Mouse (Mus musculus): ENCODE measurements around the gene Tnfsf13. TPM values are rescaled to one million over a fixed set of nuclear protein-coding genes. Genes with fewer than 3 reads are reported as not detected.
"Not testable (repeated sequence)": the region's sequence is repeated elsewhere in the genome, so short reads cannot be mapped to it uniquely, and the experiment has no call there.

The Tnfsf13 gene
- polyA plus RNA-seq, 3 experiments from 2014 or later, result not detected

GRCm38 (mm10) chr11:69703814-69704612 lies 18.4 kb upstream of the Tnfsf13 start:
- no peak for ATAC-seq

DNA sequence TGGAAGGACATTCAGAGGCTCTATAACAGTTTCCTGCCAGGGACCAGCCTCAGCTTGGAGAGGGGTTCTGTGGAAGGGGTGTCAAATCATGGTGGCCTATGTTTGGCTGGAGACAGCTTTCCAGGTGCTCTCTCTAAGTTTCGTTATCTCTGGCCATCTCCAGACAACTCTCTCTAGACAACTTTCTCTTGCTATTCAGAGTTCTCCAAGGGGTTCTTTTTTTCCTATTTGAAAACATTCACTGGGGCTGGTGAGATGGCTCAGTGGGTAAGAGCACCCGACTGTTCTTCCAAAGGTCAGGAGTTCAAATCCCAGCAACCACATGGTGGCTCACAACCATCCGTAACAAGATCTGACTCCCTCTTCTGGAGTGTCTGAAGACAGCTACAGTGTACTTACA lies 17.8 kb upstream of the Tnfsf13 start:
- not testable (repeated sequence) for ATAC-seq

DNA sequence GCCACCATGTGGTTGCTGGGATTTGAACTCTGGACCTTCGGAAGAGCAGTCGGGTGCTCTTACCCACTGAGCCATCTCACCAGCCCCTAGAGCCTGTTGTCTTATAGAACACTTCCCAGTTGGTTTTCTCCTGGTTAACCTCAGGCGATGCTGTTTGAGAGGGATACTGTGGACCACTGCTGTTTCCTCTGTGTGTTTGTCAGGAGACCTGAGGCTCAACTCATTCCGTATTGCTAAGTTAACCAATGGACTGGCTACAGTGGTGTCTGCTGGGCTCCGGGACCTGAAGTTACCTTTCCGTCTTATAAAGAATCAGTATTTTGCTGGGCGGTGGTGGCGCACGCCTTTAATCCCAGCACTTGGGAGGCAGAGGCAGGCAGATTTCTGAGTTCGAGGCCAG lies 17.3 kb upstream of the Tnfsf13 start:
- not testable (repeated sequence) for ATAC-seq

- no peak for ATAC-seq
These were observed 14.0 kb upstream of the Tnfsf13 start for GRCm38 (mm10) chr11:69699595-69699994.

DNA sequence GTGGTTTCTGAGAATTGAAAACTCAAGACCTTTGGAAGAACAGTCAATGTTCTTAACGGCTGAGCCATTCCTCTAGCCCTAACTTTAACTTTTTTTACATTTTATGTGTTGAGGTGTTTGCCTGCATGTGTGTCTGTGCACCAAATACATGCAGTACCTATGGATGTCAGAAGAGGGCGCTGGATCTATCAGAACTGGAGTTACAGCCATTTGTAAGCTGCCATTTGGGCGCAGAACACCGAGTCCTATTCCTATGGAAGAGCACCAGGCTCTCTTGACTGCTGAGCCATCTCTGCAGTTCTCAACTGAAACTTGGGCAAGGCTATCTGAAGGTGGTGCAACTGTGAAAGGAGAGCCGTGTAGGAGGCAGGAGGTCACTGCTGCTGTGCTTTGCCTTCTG lies 13.0 kb upstream of the Tnfsf13 start:
- no peak for ATAC-seq

- no peak for ATAC-seq
These were observed 11.8 kb upstream of the Tnfsf13 start for GRCm38 (mm10) chr11:69697396-69697795.

DNA sequence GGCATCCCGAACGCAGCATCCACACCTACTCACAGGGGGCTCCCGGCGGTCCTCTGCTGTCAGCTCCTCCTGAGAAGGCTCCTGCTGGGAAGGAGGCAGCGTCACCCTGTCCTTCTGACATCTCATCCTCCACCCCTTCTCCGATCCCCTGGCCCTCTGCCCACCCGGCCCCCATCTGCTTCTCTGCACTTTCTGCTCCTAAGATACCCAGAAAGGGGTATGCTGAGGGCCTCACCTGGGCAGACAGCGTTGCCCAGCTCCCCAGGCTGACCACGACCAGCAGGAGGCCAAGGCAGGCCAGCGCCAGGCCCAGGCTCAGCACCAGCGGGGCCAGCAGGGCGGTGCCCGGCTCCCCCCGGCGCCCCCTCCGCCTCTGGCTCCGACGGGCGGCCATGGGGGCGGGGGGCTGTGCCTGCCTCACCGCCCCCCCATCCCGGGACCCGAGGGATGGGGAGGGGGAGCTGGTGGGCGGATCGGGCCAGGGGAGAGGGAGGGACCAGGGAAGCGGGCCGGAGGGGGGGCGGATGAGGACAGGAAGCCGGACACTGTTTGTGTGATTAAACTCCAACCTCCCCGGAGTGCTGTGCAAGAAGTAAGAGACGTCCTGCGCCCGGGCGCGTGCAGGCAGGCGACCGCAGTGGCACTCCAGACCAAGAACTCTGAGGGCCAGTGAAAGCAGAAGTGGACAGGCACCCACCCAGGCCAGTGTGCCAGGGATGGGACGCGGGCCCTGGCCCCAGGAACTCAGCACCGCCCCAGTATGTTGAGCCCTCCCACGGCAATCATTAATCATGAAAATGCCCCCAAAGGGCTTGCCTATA lies 10.0 kb upstream of the Tnfsf13 start, which contains the start of the genes Tnfsf12 and Tnfsfm13:
TSS of gene Tnfsf12 (minus strand) at position 489 of the 821 bp plus-strand sequence.
TSS of gene Tnfsfm13 (minus strand) at position 738 of the 821 bp plus-strand sequence.
- ATAC-seq, result no peak

GRCm38 (mm10) chr11:69695046-69695360 lies 9.4 kb upstream of the Tnfsf13 start:
- no peak for ATAC-seq

DNA sequence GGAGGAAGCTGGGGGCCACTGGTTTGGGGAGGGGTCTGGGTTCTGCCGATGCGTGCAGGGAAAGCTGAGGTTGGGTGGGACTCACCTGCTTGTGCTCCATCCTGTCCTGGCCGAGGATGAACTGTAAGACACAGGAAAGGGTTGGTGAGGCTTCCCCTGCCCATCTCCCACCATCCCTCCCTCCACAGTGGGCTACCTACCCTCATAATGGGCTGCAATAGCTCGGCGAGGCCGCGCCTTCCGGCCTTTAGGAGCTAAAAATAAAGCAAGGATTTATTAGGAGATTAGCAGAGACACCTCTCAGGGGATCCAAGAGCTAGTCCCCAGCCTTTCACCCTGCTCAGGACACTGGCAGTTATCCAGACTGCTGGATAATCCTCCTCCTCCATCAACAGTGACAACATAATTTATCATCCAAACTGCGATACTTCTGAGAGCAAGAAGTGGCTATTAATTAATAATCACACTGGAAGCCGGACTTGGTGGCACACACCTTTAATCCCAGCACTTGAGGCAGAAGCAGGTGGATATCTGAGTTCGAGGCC lies 7.9 kb upstream of the Tnfsf13 start:
- no peak for ATAC-seq

- ATAC-seq, result no peak
These were observed 7.3 kb upstream of the Tnfsf13 start for GRCm38 (mm10) chr11:69692863-69693262.

DNA sequence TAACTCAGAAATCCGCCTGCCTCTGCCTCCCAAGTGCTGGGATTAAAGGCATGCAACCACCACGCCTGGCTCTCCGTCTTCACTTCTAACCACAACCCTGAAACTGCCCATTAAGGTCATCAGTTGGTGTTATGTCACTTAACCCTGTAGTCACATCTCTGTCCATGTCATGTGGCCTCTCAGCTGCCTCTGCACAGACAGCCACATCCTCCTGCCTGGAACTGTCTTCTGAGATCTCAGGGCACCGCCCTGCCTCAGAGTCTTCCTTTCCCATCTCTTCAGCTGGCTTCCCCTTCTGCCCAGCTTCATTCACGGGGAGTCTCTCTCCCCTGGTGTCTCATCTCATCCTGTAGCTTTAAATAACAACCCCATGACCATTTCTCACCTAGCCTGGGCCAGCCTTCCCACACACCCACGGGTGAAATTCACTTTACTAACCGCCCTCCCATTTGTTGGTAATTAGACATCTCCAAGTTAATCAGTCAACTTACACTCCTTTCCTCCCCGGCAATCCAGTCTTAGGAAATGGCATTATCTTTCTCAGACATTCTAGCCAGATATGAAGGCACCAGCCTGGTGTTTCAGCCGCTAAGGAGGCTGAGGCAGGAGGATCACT lies 6.7 kb upstream of the Tnfsf13 start:
- no peak for ATAC-seq

DNA sequence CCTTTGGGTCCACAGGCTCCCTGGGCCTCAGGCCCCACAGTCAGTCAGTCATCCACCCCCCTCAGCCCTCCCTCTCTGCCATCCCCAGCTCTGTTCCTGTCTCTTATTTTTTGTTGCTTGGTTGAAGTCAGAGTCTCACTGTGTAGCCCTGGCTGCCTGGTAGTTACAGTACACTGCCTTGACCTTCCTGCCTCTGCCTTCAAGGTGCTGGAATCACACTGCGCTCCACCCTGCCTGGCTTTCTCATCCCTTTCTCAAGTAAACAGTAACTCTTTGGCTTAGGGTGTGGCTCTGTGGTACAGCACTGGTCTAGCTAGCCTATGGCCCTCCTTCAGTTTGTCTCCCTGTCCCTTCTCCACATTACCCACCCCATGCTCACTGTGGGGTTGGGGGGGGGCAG lies 4.3 kb upstream of the Tnfsf13 start:
- no peak for ATAC-seq

- no peak for ATAC-seq
These were observed 1.5 kb upstream of the Tnfsf13 start for GRCm38 (mm10) chr11:69687061-69687460.

- no peak for ATAC-seq
These were observed 793 bp upstream of the Tnfsf13 start for GRCm38 (mm10) chr11:69686377-69686776.

DNA sequence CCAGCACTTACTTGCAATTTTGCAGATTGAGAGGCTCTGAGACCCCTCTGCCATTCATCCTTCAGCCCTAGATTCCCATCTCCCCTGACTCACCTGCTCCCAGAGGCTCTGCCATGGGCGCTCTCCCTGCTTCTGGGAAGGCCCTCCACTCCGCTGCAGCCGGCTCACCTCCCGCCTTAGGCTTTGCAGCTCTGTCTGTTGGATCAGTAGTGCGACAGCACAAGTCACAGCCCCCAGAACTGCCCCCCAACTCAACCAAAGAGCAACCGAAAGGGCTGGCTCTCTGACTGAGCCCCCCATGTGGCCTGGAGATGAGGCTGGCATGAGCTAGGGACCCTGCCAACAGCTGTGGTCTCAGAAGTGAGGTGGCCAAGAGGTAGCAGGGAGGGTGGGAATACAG lies 648 bp downstream of the Tnfsf13 start:
- ATAC-seq, result no peak

- ATAC-seq, result no peak
These were observed 1.3 kb downstream of the Tnfsf13 start for GRCm38 (mm10) chr11:69684128-69684745.

DNA sequence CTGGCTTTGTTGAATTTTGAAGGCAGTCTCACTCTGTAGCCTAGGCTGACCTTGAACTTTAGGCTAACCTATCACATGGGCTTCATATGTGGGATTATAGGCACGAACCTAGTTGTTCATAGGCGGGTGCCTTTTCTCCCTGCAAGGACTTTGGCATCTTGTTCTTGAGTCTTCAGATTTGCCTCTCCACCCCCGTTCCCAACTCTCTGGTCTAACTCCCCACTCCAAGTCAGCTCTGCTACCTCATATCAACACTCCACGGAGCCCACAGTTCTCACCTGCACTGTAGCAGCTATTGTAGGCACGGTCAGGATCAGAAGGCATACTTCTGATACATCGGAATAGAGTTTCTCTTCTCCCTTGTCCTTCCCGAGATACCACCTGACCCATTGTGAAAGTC lies 2.0 kb downstream of the Tnfsf13 start:
- ATAC-seq, result no peak

- ATAC-seq, result no peak
These were observed 2.6 kb downstream of the Tnfsf13 start for GRCm38 (mm10) chr11:69682840-69683533.

- peak; percentile 2 for ATAC-seq
These were observed 3.3 kb downstream of the Tnfsf13 start for GRCm38 (mm10) chr11:69682209-69682839.

DNA sequence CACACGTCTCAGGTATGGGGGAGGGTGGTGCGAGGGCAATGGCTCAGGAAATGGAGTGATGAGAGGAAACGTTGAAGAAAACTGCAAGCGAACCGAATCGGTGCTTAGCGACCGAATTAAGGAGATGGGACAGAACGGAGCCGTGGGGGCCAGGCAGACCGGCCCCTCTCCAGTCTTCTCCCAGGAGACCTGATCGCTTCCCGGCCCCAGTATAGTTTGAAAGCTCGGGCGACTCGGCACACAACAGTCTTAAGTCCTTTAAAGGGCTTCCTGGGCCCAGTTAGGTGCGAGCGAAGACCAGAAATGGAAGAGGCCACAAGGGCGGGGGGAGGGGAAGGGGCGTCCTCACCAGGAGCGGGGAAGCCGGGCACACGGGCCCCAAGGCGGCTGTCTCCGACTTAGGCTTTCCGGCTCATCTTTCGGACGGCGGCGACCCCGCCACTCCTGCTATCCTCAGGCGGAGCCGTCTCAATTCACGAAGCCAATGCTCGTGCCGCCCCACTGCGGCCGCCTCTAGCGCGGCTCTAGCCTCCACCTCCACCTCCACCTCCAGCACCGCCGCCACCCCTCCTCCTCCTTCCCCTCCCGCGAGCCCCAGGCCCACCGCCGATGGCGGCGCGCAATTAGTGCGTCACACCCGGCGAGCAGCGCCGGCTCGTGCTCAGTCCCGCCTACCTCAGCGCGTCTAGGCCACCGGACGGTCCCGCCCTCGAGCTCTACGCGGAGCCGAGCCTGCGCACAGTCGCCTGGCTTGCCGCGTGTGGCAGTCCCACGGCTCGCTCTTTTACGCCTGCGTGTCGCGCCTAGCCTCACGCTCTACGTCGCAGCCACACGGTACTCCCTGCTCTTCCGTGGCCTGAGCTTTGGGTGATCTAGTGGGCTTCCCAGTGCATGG lies 4.0 kb downstream of the Tnfsf13 start, which contains the start of gene Senp3:
TSS of gene Senp3 (minus strand) at position 771 of the 895 bp plus-strand sequence.
- ATAC-seq, result peak; percentile 95
